Mouse (Mus musculus): ENCODE results near the gene Cass4.

The Cass4 gene

GRCm38 (mm10) chr2:172481654-172482385 is 88.2 kb downstream of the Cass4 start:
- no peak for DNase-seq (ENCODE audit: extremely low read depth, low read depth, low spot score)

Measured in fat pad, adult 2 months (tissue).